Mouse (Mus musculus): Measurements from ENCODE around the gene Intu.

The Intu gene

GRCm38 (mm10) chr3:40525341-40525740, 5.7 kb upstream of the Intu start:
- in situ Hi-C loops (cut with MboI; ENCODE audit: low pct_unique_long_range_greater_than_20kb in 1 of 2, low sequenced_read_pairs in 2 of 2, unreplicated experiment in 1 of 2) = no loop called here

GRCm38 (mm10) chr3:40526095-40526494, 5.0 kb upstream of the Intu start:
- in situ Hi-C loops (cut with MboI; ENCODE audit: low pct_unique_long_range_greater_than_20kb in 1 of 2, low sequenced_read_pairs in 2 of 2, unreplicated experiment in 1 of 2) = no loop called here

- in situ Hi-C loops (cut with MboI; ENCODE audit: low pct_unique_long_range_greater_than_20kb in 1 of 2, low sequenced_read_pairs in 2 of 2, unreplicated experiment in 1 of 2) = no loop called here
Measured at GRCm38 (mm10) chr3:40527218-40527617, 3.9 kb upstream of the Intu start.

GRCm38 (mm10) chr3:40527976-40528950, 2.8 kb upstream of the Intu start:
- in situ Hi-C loops (cut with MboI; ENCODE audit: low pct_unique_long_range_greater_than_20kb in 1 of 2, low sequenced_read_pairs in 2 of 2, unreplicated experiment in 1 of 2) = no loop called here

DNA sequence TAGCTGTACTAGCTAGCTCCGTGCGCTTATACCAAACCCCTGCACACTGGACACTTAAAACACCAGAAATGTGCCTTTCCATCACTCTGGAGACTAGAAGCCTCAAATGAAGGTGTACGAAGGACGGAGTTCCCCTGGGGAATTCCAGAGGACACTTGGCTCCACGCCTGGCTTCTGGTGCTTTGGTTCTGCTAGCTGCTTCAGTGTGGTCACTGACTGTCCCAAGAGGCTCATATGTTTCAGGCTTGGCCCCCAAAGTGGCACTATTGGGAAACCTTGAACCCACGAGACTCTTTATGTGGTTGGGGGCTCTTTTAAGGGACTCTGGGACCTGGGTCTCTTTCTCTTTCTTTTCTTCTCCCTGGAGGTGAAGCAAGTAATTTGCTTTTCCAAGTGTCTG, 2.1 kb upstream of the Intu start:
- in situ Hi-C loops (cut with MboI; ENCODE audit: low pct_unique_long_range_greater_than_20kb in 1 of 2, low sequenced_read_pairs in 2 of 2, unreplicated experiment in 1 of 2) = no loop called here

- in situ Hi-C loops (cut with MboI; ENCODE audit: low pct_unique_long_range_greater_than_20kb in 1 of 2, low sequenced_read_pairs in 2 of 2, unreplicated experiment in 1 of 2) = no loop called here
Measured at GRCm38 (mm10) chr3:40530845-40531244, 241 bp upstream of the Intu start.

DNA sequence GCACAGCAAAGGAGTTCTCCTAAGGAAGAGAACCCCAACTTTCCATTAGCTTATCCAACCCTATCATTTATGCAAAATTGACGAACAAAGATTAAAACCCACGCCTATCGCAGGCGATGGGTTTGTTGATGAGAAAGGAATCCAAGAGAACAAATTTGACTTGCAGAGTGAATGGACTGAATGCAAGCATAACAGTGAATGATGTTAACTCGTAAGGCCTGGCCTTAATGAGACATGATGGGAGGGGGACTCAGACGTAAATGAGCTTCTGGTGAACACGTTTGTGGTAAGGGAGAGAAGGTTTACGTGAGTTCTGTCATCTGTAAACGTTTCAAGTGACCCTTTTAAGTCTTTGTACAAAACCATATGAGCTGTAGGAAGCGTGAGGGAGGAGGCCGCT, 1.2 kb downstream of the Intu start:
- in situ Hi-C loops (cut with MboI; ENCODE audit: low pct_unique_long_range_greater_than_20kb in 1 of 2, low sequenced_read_pairs in 2 of 2, unreplicated experiment in 1 of 2) = no loop called here

- in situ Hi-C loops (cut with MboI; ENCODE audit: low pct_unique_long_range_greater_than_20kb in 1 of 2, low sequenced_read_pairs in 2 of 2, unreplicated experiment in 1 of 2) = no loop called here
Measured at GRCm38 (mm10) chr3:40534141-40534540, 3.1 kb downstream of the Intu start.

- in situ Hi-C loops (cut with MboI; ENCODE audit: low pct_unique_long_range_greater_than_20kb in 1 of 2, low sequenced_read_pairs in 2 of 2, unreplicated experiment in 1 of 2) = no loop called here
Measured at GRCm38 (mm10) chr3:40540567-40541554, 9.8 kb downstream of the Intu start.

GRCm38 (mm10) chr3:40546621-40547020, 15.5 kb downstream of the Intu start:
- in situ Hi-C loops (cut with MboI; ENCODE audit: low pct_unique_long_range_greater_than_20kb in 1 of 2, low sequenced_read_pairs in 2 of 2, unreplicated experiment in 1 of 2) = no loop called here

- in situ Hi-C loops (cut with MboI; ENCODE audit: low pct_unique_long_range_greater_than_20kb in 1 of 2, low sequenced_read_pairs in 2 of 2, unreplicated experiment in 1 of 2) = no loop called here
Measured at GRCm38 (mm10) chr3:40652941-40653352, 121.9 kb downstream of the Intu start.

GRCm38 (mm10) chr3:40653582-40653981, 122.5 kb downstream of the Intu start:
- in situ Hi-C loops (cut with MboI; ENCODE audit: low pct_unique_long_range_greater_than_20kb in 1 of 2, low sequenced_read_pairs in 2 of 2, unreplicated experiment in 1 of 2) = no loop called here

GRCm38 (mm10) chr3:40654028-40654427, 122.9 kb downstream of the Intu start:
- in situ Hi-C loops (cut with MboI; ENCODE audit: low pct_unique_long_range_greater_than_20kb in 1 of 2, low sequenced_read_pairs in 2 of 2, unreplicated experiment in 1 of 2) = no loop called here

DNA sequence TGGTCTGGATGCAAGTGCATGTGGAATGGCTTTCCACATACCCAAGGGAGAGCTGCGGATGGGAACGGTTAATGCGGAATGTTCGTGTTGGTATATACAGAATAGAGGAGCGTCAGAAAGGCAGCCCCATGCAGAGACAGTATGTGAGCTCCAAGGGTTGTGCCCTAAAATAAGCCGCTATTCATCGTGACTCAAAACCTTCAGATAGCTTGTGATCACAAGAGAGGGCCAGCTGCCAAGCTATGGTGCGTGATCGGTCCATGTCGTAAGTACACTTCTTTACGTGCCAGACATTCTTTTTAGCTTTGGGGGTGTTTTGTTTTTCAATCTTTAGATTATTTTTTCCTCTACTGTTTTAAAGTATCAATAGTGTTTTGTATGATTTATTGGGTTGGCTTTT, 124.5 kb downstream of the Intu start:
- in situ Hi-C loops (cut with MboI; ENCODE audit: low pct_unique_long_range_greater_than_20kb in 1 of 2, low sequenced_read_pairs in 2 of 2, unreplicated experiment in 1 of 2) = no loop called here

DNA sequence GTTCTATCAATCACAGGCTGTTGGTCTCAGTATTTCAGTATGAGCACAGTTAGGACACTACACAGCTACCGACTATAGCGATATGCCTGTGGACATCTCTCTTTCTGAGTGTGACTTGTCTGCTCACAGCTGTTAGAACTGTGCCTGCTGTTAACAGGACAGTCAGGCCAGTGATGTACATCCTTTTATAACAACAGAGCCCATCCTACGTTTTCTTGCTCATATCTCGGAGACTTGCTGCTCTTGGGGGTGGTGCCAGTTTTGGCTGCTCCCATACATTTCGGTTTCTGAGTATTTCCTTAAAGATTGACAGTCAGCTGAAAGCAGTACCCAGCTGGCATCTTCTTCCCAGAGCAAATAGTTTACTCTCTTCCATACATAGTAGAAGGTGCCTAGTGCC, 125.3 kb downstream of the Intu start:
- in situ Hi-C loops (cut with MboI; ENCODE audit: low pct_unique_long_range_greater_than_20kb in 1 of 2, low sequenced_read_pairs in 2 of 2, unreplicated experiment in 1 of 2) = no loop called here

GRCm38 (mm10) chr3:40660231-40660630, 129.1 kb downstream of the Intu start:
- in situ Hi-C loops (cut with MboI; ENCODE audit: low pct_unique_long_range_greater_than_20kb in 1 of 2, low sequenced_read_pairs in 2 of 2, unreplicated experiment in 1 of 2) = no loop called here

- in situ Hi-C loops (cut with MboI; ENCODE audit: low pct_unique_long_range_greater_than_20kb in 1 of 2, low sequenced_read_pairs in 2 of 2, unreplicated experiment in 1 of 2) = no loop called here
Measured at GRCm38 (mm10) chr3:40666109-40666508, 135.0 kb downstream of the Intu start.

- in situ Hi-C loops (cut with MboI; ENCODE audit: low pct_unique_long_range_greater_than_20kb in 1 of 2, low sequenced_read_pairs in 2 of 2, unreplicated experiment in 1 of 2) = no loop called here
Measured at GRCm38 (mm10) chr3:40666861-40667719, 136.0 kb downstream of the Intu start.
